8 mouse cellular contexts compared by ENCODE assay signal in the genomic region with DNA sequence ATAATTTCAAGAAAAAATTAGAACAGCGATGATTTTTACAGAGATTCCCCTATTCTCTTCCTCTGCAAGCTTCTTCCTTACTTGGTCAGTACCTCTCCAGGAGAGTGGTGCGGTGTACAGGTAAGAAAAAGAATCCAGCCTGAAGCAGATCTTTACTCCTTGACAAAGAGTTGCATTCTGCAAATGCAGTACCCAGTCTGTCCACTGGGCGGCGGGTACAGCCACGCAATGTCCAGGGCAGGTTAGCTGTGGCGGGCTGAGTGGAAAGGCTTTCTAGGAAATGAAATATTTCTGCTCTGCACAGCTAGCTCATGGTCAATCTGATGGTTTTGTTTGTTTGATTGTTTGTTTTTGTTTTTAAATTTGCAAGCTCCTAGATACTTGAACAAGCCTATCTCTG.
DNase-seq lines count a peak whose midpoint lies in the region; ATAC-seq and TF ChIP-seq lines count a peak whose summit lies in the region.

No protein-coding gene starts in this region.

- no peaks in the 10 kb centered on the region for H3K36me3 ChIP-seq in neural tube, embryonic 15.5 days

- H3K27ac ChIP-seq in neural tube, embryonic 15.5 days (replicated peaks): no peak overlapping the region

- peak; percentile 91 for DNase-seq in neural tube, embryonic 10.5 days (ENCODE audit: extremely low spot score, low spot score)
- peak; percentile 77 to 81 for DNase-seq in cerebellum, postnatal 36 days
- DNase-seq in gastrocnemius, adult 8-10 months (ENCODE audit: low spot score in 2 of 2): peak; percentile 20 to 38
- DNase-seq in kidney, postnatal 4 days: peak; percentile 94 to 95
- DNase-seq in lung, adult 2 months: peak; percentile 81
- peak; percentile 18 for DNase-seq in retina, adult 2 months (ENCODE audit: low read depth, low spot score)
- DNase-seq in thymus, postnatal 36 days: peak; percentile 51 to 62

- H3K9me3 ChIP-seq in neural tube, embryonic 15.5 days (replicated peaks): no peaks in the 10 kb centered on the region

- peak; percentile 97 for TF ChIP-seq CTCF in lung, adult 2 months (IDR thresholded peaks at IDR 0.05; ENCODE audit: insufficient read depth, low read length)

- no peak overlapping the region for H3K4me3 ChIP-seq in neural tube, embryonic 15.5 days (replicated peaks)
- H3K4me3 ChIP-seq in lung, adult 2 months (replicated peaks; ENCODE audit: extremely low read depth, low read depth, low read length): no peak overlapping the region

- H3K4me1 ChIP-seq in neural tube, embryonic 15.5 days: no peaks in the 10 kb centered on the region
- H3K4me1 ChIP-seq in lung, adult 2 months (ENCODE audit: control insufficient read depth, insufficient read depth, low read length): no peaks in the 10 kb centered on the region

- no peak overlapping the region for H3K4me2 ChIP-seq in neural tube, embryonic 15.5 days

- 15% methylated on average over 6 of the region's 6 CpGs for WGBS in neural tube, embryonic 15.5 days
- WGBS in lung, adult 2 months: 15% methylated on average over 6 of the region's 6 CpGs

- no peak overlapping the region for H3K9ac ChIP-seq in neural tube, embryonic 15.5 days (replicated peaks)

- ATAC-seq in neural tube, embryonic 15.5 days (ENCODE audit: low FRiP score): no peak; the same call in 1 of the 2 replicates

- TF ChIP-seq POLR2A in lung, adult 2 months (IDR thresholded peaks at IDR 0.05; ENCODE audit: borderline replicate concordance, extremely low read depth, low read depth, low read length): no peak

- no peaks in the 10 kb centered on the region for H3K27me3 ChIP-seq in neural tube, embryonic 15.5 days (replicated peaks)

Comparison
In these comparisons a context has a peak if more than half of its experiments do, and no peak if none do; other contexts are left out.
1. DNase-seq: peak in every context shown above with its lines; median percentile 94 in kidney, postnatal 4 days; 91 in neural tube, embryonic 10.5 days; 81 in lung, adult 2 months; 79 in cerebellum, postnatal 36 days; 56 in thymus, postnatal 36 days; 29 in gastrocnemius, adult 8-10 months; 18 in retina, adult 2 months.